Mouse (Mus musculus) cortical plate, adult 2 months (tissue): ENCODE measurements at regions not wholly inside any gene's neighbourhood (a gene's known extent, or its start where the extent isn't known, plus 50 kb on each side); places are given as distances from the start of the nearest gene placed in this dataset.

Source experiments
- CTCF ChIP-seq: fragments of 200-500 bp; IDR thresholded peaks from 2 replicates; pipeline ENCODE4 v1.5.1; 2011; ENCODE audit warnings: mild to moderate bottlenecking, control low read depth, low read length; ENCODE audit not compliant: insufficient read depth; ENCODE audit errors: extremely low read depth
- POLR2A ChIP-seq: fragments of 200-500 bp; IDR thresholded peaks from 2 replicates; pipeline ENCODE4 v1.6.1; 2011; ENCODE audit warnings: mild to moderate bottlenecking, low read length, control low read depth; ENCODE audit not compliant: insufficient read depth; ENCODE audit errors: extremely low read depth

GRCm38 (mm10) chr9:33814739-33815368 lies 670.8 kb upstream of the Kirrel3 start:
- no peak for TF ChIP-seq POLR2A
- TF ChIP-seq CTCF, result no peak
